Mouse (Mus musculus): ENCODE measurements around the gene Ezr.
A peak's percentile ranks its signal among the peaks of the same experiment; 100 is the strongest.
"Not testable (repeated sequence)": the region's sequence is repeated elsewhere in the genome, so short reads cannot be mapped to it uniquely, and the experiment has no call there.

Gene Ezr

GRCm38 (mm10) chr17:6708194-6708593, 74.4 kb downstream of the Ezr start:
- not testable (repeated sequence) for DNase-seq (ENCODE audit: low read depth, low spot score)

GRCm38 (mm10) chr17:6707422-6707821, 75.2 kb downstream of the Ezr start:
- DNase-seq (ENCODE audit: low read depth, low spot score): not testable (repeated sequence)

GRCm38 (mm10) chr17:6706448-6706847, 76.1 kb downstream of the Ezr start:
- DNase-seq (ENCODE audit: low read depth, low spot score): not testable (repeated sequence)

- DNase-seq (ENCODE audit: low read depth, low spot score): peak; percentile 16
Measured at GRCm38 (mm10) chr17:6703381-6704270, 79.0 kb downstream of the Ezr start.

GRCm38 (mm10) chr17:6702625-6703221, 79.9 kb downstream of the Ezr start:
- DNase-seq (ENCODE audit: low read depth, low spot score): not testable (repeated sequence)

- not testable (repeated sequence) for DNase-seq (ENCODE audit: low read depth, low spot score)
Measured at GRCm38 (mm10) chr17:6700077-6700476, 82.5 kb downstream of the Ezr start.

- not testable (repeated sequence) for DNase-seq (ENCODE audit: low read depth, low spot score)
Measured at GRCm38 (mm10) chr17:6699502-6699901, 83.1 kb downstream of the Ezr start.

GRCm38 (mm10) chr17:6697224-6697775, 85.3 kb downstream of the Ezr start:
- not testable (repeated sequence) for DNase-seq (ENCODE audit: low read depth, low spot score)

GRCm38 (mm10) chr17:6696521-6696920, 86.1 kb downstream of the Ezr start:
- DNase-seq (ENCODE audit: low read depth, low spot score): not testable (repeated sequence)

GRCm38 (mm10) chr17:6695712-6696111, 86.9 kb downstream of the Ezr start:
- DNase-seq (ENCODE audit: low read depth, low spot score): not testable (repeated sequence)

- not testable (repeated sequence) for DNase-seq (ENCODE audit: low read depth, low spot score)
Measured at GRCm38 (mm10) chr17:6691596-6691995, 91.0 kb downstream of the Ezr start.

- not testable (repeated sequence) for DNase-seq (ENCODE audit: low read depth, low spot score)
Measured at GRCm38 (mm10) chr17:6689344-6689743, 93.2 kb downstream of the Ezr start.

All from brain, embryonic 18.5 days (tissue).